Mouse (Mus musculus) CH12F3 (cell line): Measurements from ENCODE around the gene Il25.

Experiments
- in situ Hi-C: fragments of 300-500 bp; cut with MboI; formaldehyde crosslinking; loops from 2 replicates; pipeline ENCODE4 v1.14.3; 2020; ENCODE audit warnings: low sequenced_read_pairs

Gene Il25

GRCm38 (mm10) chr14:54978664-54979063 lies 46.2 kb downstream of the Il25 start:
- in situ Hi-C loops: no loop called here

DNA sequence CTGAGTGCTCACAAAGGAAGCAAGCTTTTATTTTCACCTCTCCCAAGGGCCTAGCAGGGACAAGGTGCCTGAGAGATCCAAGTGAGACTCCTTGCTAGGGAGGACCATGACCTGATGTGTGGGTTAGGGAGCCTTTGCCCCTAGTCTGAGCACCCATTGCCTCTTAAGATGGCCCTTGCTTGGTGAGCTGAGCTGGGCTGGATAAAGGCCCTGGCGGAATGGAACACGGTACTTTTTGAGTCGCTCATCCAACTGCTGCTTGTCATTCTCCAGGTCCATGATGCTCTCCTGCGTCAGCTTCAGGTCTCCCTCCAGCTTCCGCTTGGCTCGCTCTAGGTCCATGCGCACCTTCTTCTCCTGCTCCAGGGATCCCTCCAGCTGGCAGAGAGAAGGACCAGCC lies 49.4 kb downstream of the Il25 start:
- in situ Hi-C loops: no loop called here
